Mouse (Mus musculus): ENCODE measurements around the gene Gtsf1. TPM values are rescaled to one million over a fixed set of nuclear protein-coding genes. Genes with fewer than 3 reads are reported as not detected.

The Gtsf1 gene
- polyA plus RNA-seq, 1 experiment, result not detected

- Histone ChIP-seq H3K4me3 (ENCODE audit: control insufficient read depth, insufficient read depth, low read length) (no peak overlapping the region), H3K4me1 (replicated peaks; ENCODE audit: control insufficient read depth, insufficient read depth, low read length) (peaks cover 5% of the 10 kb centered on the region), H3K27me3 (ENCODE audit: control insufficient read depth, insufficient read depth, low read length) (no peaks in the 10 kb centered on the region; the same call in 1 of the 2 replicates), H3K27ac (ENCODE audit: control insufficient read depth, insufficient read depth, low read length) (no peak overlapping the region), H3K36me3 (ENCODE audit: control insufficient read depth, insufficient read depth, low read length) (no peaks in the 10 kb centered on the region)
- TF ChIP-seq POLR2A (IDR thresholded peaks at IDR 0.05; ENCODE audit: control insufficient read depth, extremely low read depth, insufficient read depth, low read length, poor library complexity) (no peak), CTCF (IDR thresholded peaks at IDR 0.05; ENCODE audit: borderline replicate concordance, control insufficient read depth, extremely low read depth, insufficient read depth, low read length, poor library complexity) (no peak)
- DNase-seq, result no peak
- WGBS, result 75% methylated on average over 2 of the region's 2 CpGs
Observed at GRCm38 (mm10) chr15:103371208-103371607, 59.1 kb downstream of the Gtsf1 start.

DNA sequence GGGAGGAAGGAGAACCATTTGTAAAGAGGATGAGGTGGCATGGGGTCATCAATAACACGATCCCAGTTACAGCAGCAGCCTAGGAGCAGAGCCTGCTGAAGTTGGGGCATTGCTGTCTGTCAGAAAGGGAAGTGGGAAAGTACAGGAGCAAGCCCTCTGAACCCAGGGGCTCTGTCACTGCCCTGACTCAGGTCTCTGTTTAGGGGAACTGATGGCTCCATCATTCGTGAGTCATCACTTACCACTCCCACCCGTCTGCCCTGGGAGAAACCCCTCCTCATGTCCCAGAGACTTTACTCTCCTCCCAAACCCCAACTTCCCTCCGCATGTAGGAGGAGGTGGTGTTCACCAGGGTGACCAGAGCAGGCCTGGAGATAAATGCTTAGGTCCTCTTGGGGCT, 59.8 kb downstream of the Gtsf1 start:
- Histone ChIP-seq H3K27ac (ENCODE audit: control insufficient read depth, insufficient read depth, low read length) (no peak overlapping the region), H3K4me1 (replicated peaks; ENCODE audit: control insufficient read depth, insufficient read depth, low read length) (peaks cover 5% of the 10 kb centered on the region), H3K27me3 (ENCODE audit: control insufficient read depth, insufficient read depth, low read length) (no peaks in the 10 kb centered on the region; the same call in 1 of the 2 replicates), H3K36me3 (ENCODE audit: control insufficient read depth, insufficient read depth, low read length) (no peaks in the 10 kb centered on the region), H3K4me3 (ENCODE audit: control insufficient read depth, insufficient read depth, low read length) (no peak overlapping the region)
- no peak for TF ChIP-seq CTCF (IDR thresholded peaks at IDR 0.05; ENCODE audit: borderline replicate concordance, control insufficient read depth, extremely low read depth, insufficient read depth, low read length, poor library complexity)
- no peak for TF ChIP-seq POLR2A (IDR thresholded peaks at IDR 0.05; ENCODE audit: control insufficient read depth, extremely low read depth, insufficient read depth, low read length, poor library complexity)
- WGBS, result 25% methylated on average over 4 of the region's 4 CpGs
- DNase-seq, result no peak

DNA sequence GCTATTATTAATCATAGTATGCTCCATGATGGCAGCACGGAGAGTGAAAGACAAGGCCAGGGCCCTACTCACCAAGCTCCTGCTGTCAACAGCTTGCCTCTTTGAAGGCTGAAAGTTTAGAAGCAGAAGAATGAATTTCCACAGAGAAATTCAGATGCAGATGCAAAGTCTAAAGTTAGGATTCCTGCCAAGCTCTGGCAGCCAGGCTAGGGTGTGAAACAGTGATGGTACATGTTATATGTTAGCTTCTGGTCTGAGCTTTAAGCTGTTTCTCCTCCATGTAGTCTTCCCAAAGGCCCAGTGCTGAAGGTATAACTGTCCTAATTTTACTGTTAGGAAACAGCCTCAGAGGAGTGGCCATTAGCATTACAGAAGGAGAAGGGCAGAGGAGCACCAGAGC, 61.1 kb downstream of the Gtsf1 start:
- no peak for DNase-seq
- Histone ChIP-seq H3K36me3 (ENCODE audit: control insufficient read depth, insufficient read depth, low read length) (no peaks in the 10 kb centered on the region), H3K4me3 (ENCODE audit: control insufficient read depth, insufficient read depth, low read length) (no peak overlapping the region), H3K4me1 (replicated peaks; ENCODE audit: control insufficient read depth, insufficient read depth, low read length) (peaks cover 13% of the 10 kb centered on the region), H3K27ac (ENCODE audit: control insufficient read depth, insufficient read depth, low read length) (no peak overlapping the region), H3K27me3 (ENCODE audit: control insufficient read depth, insufficient read depth, low read length) (no peaks in the 10 kb centered on the region; the same call in 1 of the 2 replicates)
- WGBS, result 93% methylated on average over 1 of the region's 1 CpGs
- no peak for TF ChIP-seq CTCF (IDR thresholded peaks at IDR 0.05; ENCODE audit: borderline replicate concordance, control insufficient read depth, extremely low read depth, insufficient read depth, low read length, poor library complexity)
- no peak for TF ChIP-seq POLR2A (IDR thresholded peaks at IDR 0.05; ENCODE audit: control insufficient read depth, extremely low read depth, insufficient read depth, low read length, poor library complexity)

DNA sequence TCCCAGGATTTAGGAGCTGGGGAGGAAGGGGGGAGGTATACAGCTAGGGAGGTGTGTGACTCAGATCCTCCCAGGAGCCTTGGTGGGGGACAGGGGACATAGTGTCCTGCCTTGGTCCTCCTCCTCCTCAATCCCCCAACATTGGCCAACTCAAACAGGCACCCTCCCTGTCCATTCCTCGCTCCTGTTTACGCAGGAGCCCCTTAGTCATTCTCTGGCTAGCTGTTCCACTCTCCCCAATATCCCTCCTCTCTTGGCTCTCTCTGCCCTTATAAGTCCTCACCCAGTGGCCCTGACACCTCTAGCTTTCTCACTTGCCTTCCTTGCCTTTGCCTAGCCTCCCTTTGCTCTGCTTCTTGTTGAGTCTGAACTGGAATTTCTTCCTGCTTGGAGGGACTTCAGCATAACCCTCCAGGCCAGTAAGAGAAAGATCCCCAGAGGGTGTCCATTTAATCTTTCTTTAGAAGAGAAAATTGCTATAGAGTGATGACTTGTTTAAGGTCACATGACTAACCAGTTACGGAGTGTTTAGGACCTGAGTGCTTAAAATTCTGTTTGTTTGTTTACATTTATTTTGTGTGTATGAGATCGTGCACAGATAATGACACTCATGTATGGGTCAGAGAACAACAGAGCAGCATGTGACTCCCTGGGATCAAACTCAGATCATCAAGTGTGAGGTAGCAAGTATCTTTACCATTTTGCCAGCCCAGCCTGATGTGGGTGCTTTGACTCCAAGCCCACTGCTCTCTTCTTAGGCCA, 61.9 kb downstream of the Gtsf1 start:
- no peak for TF ChIP-seq CTCF (IDR thresholded peaks at IDR 0.05; ENCODE audit: borderline replicate concordance, control insufficient read depth, extremely low read depth, insufficient read depth, low read length, poor library complexity)
- TF ChIP-seq POLR2A (IDR thresholded peaks at IDR 0.05; ENCODE audit: control insufficient read depth, extremely low read depth, insufficient read depth, low read length, poor library complexity), result no peak
- Histone ChIP-seq H3K36me3 (ENCODE audit: control insufficient read depth, insufficient read depth, low read length) (no peaks in the 10 kb centered on the region), H3K4me3 (ENCODE audit: control insufficient read depth, insufficient read depth, low read length) (no peak overlapping the region), H3K4me1 (replicated peaks; ENCODE audit: control insufficient read depth, insufficient read depth, low read length) (peaks cover 14% of the 10 kb centered on the region), H3K27ac (ENCODE audit: control insufficient read depth, insufficient read depth, low read length) (no peak overlapping the region), H3K27me3 (ENCODE audit: control insufficient read depth, insufficient read depth, low read length) (no peaks in the 10 kb centered on the region; the same call in 1 of the 2 replicates)
- 95% methylated on average over 4 of the region's 4 CpGs for WGBS
- no peak for DNase-seq

GRCm38 (mm10) chr15:103366376-103367149, 63.7 kb downstream of the Gtsf1 start, which contains the start of gene Itga5:
Gene Itga5, minus strand, starts transcription at chr15:103366763.
- no peak for DNase-seq
- WGBS, result 3% methylated on average over 51 of the region's 51 CpGs
- Histone ChIP-seq H3K36me3 (ENCODE audit: control insufficient read depth, insufficient read depth, low read length) (no peaks in the 10 kb centered on the region), H3K4me3 (ENCODE audit: control insufficient read depth, insufficient read depth, low read length) (peak within 1 kb of the TSS; percentile 76), H3K27ac (ENCODE audit: control insufficient read depth, insufficient read depth, low read length) (peak within 1 kb of the TSS; percentile 63; the same call in 1 of the 2 replicates), H3K27me3 (ENCODE audit: control insufficient read depth, insufficient read depth, low read length) (no peaks in the 10 kb centered on the region; the same call in 1 of the 2 replicates), H3K4me1 (replicated peaks; ENCODE audit: control insufficient read depth, insufficient read depth, low read length) (peaks cover 16% of the 10 kb centered on the region)
- TF ChIP-seq CTCF (IDR thresholded peaks at IDR 0.05; ENCODE audit: borderline replicate concordance, control insufficient read depth, extremely low read depth, insufficient read depth, low read length, poor library complexity), result no peak
- no peak for TF ChIP-seq POLR2A (IDR thresholded peaks at IDR 0.05; ENCODE audit: control insufficient read depth, extremely low read depth, insufficient read depth, low read length, poor library complexity)

All from thymus, adult 2 months (tissue).